Mouse (Mus musculus): ENCODE data around the gene Itprip. TPM values are rescaled to one million over a fixed set of nuclear protein-coding genes. Genes with fewer than 3 reads are reported as not detected.

The Itprip gene
- polyA plus RNA-seq (2015; fragmentation: Nextera tagmentation; extraction: Ambion mirVana), result 10.7 and 12.1 TPM in 2 replicates

DNA sequence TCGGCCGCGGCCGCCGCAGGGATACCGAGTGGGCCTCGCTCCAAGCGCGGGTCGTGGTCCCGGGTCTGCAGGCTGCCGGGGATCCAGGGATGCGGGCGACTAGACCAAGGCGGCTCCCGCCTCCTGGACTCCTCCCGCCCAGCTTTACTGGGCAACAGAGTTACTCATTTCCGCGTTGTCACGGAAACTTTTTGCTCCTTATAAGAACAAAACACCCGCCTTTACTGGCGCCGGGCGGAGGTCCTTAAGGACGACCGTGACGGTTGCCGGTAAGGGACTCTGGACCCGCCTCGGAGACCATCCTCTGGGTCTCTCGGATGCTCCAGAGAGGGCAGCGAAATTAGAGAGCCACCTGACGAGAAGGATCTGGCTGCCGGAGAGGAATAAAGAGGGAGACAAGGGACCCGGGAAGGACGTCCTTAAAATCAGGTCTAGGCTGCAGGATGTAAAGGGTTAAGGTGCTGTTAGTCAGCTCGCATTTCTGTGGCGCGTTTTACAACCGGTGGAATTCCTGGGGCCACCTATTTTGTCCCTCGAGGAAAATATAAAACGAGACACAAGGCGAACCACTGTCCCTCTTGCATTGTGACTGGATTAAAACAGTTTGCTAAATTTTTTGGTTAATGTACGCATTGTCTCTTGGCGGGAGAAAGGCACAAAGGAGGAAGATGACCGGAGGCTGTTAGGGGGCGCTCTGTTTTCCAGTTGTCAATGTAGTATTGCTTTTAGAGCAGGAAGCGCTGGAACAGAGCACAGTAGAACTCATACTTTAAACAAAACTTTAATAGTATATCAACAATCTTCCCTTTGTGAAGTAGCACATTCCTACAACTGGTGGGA, at the start of gene Itprip, which contains the start of gene Cfap43:
Gene Itprip (minus strand): TSS at position 174 of the 840 bp plus-strand sequence.
Gene Cfap43 (minus strand): TSS at position 162 of the 840 bp plus-strand sequence.
- DNase-seq (ENCODE audit: low spot score) (peak; percentile 96), ATAC-seq (replicated peaks; ENCODE audit: low FRiP score, low read depth) (peak; percentile 78)
- Histone ChIP-seq H3K9me3 (replicated peaks; ENCODE audit: low read length) (no peaks in the 10 kb centered on the region), H3K27me3 (ENCODE audit: insufficient read depth, low read length) (no peaks in the 10 kb centered on the region), H3K4me1 (replicated peaks; ENCODE audit: insufficient read depth, low read length) (no peaks in the 10 kb centered on the region), H3K4me3 (replicated peaks; ENCODE audit: low read depth, low read length) (peak within 1 kb of the TSS; percentile 84), H3K27ac (peak within 1 kb of the TSS; percentile 96), H3K9ac (ENCODE audit: low read depth, low read length) (peak within 1 kb of the TSS; percentile 81), H3K36me3 (ENCODE audit: insufficient read depth, low read length) (no peaks in the 10 kb centered on the region), H3K4me2 (ENCODE audit: low read length) (peak within 1 kb of the TSS; percentile 83)
- peak; percentile 65 for TF ChIP-seq CTCF (IDR thresholded peaks at IDR 0.05; ENCODE audit: low read depth)
- WGBS, result under 1% methylated on average over 48 of the region's 48 CpGs

DNA sequence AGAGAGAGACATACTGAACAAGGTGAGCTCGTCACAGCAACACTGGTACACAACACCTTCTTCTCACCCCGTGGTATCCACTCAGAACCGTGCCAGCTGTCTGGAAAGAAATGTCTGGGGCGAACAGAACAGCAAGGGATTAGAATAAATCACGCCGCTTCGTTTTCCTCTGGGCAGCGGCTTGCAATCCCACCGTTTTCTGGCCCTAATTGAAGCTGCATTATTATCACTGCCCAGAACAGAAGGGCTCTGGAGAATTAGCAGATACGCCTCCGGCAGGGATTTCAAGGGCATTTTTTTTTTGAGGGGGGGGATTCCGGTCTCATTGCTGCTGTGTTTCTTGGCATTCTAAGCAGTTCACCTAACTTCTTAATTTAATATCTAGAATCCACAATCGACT, 39.1 kb upstream of the Itprip start:
- TF ChIP-seq CTCF (IDR thresholded peaks at IDR 0.05; ENCODE audit: low read depth), result no peak
- DNase-seq (ENCODE audit: low spot score) (no peak), ATAC-seq (replicated peaks; ENCODE audit: low FRiP score, low read depth) (no peak)
- no peak overlapping the region for H3K27ac ChIP-seq
- H3K36me3 ChIP-seq (ENCODE audit: insufficient read depth, low read length), result no peaks in the 10 kb centered on the region
- no peak overlapping the region for H3K9ac ChIP-seq (ENCODE audit: low read depth, low read length)
- WGBS, result 77% methylated on average over 13 of the region's 13 CpGs
- H3K27me3 ChIP-seq (ENCODE audit: insufficient read depth, low read length), result no peaks in the 10 kb centered on the region
- H3K4me2 ChIP-seq (ENCODE audit: low read length), result no peak overlapping the region
- H3K4me1 ChIP-seq (replicated peaks; ENCODE audit: insufficient read depth, low read length), result no peaks in the 10 kb centered on the region
- no peaks in the 10 kb centered on the region for H3K9me3 ChIP-seq (replicated peaks; ENCODE audit: low read length)
- no peak overlapping the region for H3K4me3 ChIP-seq (replicated peaks; ENCODE audit: low read depth, low read length)

DNA sequence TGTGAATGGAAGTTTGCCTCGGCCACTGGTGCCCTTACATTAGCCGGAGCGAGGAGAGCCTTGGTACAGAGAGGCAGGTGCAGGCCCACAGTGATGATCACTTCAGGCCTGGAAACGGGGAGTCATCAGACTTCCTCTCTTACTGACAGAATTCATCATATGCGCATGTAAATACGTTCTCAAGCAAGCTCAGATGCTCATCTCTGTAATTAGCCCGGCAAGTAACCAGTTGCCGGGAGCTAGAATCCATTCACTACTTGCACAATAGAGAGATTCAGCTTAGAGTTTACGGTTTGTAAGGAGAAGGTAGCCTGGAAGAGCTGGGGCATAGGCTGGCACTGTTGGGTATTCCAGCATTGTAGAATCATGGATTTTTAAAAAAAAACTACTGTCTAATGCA, 34.1 kb upstream of the Itprip start:
- 82% methylated on average over 9 of the region's 9 CpGs for WGBS
- no peak for ATAC-seq (replicated peaks; ENCODE audit: low FRiP score, low read depth)
- no peaks in the 10 kb centered on the region for H3K4me1 ChIP-seq (replicated peaks; ENCODE audit: insufficient read depth, low read length)

DNA sequence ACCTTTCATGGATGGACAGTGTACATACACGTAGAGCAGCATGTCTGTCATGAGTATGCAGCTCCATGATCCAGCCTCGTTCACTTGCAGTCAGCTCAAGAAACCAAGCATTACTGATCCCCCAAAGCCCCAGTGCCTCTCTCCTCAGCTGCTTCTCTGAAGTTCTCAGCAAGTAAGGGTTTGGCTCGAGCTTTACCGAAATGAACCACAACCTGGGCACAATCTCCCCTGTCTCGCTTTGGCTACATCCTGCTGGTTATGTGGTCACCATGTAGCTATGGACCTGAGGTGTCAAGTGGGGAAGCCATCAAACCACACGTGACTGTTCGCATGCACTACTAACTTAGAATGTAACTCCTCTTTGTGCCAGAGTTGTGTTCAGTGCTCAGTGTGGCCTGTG, 31.8 kb upstream of the Itprip start:
- no peak overlapping the region for H3K4me3 ChIP-seq (replicated peaks; ENCODE audit: low read depth, low read length)
- ATAC-seq (replicated peaks; ENCODE audit: low FRiP score, low read depth) (no peak), DNase-seq (ENCODE audit: low spot score) (no peak)
- no peak for TF ChIP-seq CTCF (IDR thresholded peaks at IDR 0.05; ENCODE audit: low read depth)
- no peaks in the 10 kb centered on the region for H3K36me3 ChIP-seq (ENCODE audit: insufficient read depth, low read length)
- no peaks in the 10 kb centered on the region for H3K27me3 ChIP-seq (ENCODE audit: insufficient read depth, low read length)
- no peak overlapping the region for H3K27ac ChIP-seq
- H3K4me2 ChIP-seq (ENCODE audit: low read length), result no peak overlapping the region
- H3K4me1 ChIP-seq (replicated peaks; ENCODE audit: insufficient read depth, low read length), result no peaks in the 10 kb centered on the region
- no peak overlapping the region for H3K9ac ChIP-seq (ENCODE audit: low read depth, low read length)
- 86% methylated on average over 7 of the region's 7 CpGs for WGBS
- no peaks in the 10 kb centered on the region for H3K9me3 ChIP-seq (replicated peaks; ENCODE audit: low read length)

More for the DNA sequence above, 34.1 kb upstream of the Itprip start:
- TF ChIP-seq CTCF (IDR thresholded peaks at IDR 0.05; ENCODE audit: low read depth), result no peak
- Histone ChIP-seq H3K9me3 (replicated peaks; ENCODE audit: low read length) (no peaks in the 10 kb centered on the region), H3K27me3 (ENCODE audit: insufficient read depth, low read length) (no peaks in the 10 kb centered on the region), H3K4me2 (ENCODE audit: low read length) (no peak overlapping the region), H3K9ac (ENCODE audit: low read depth, low read length) (no peak overlapping the region), H3K36me3 (ENCODE audit: insufficient read depth, low read length) (no peaks in the 10 kb centered on the region), H3K4me3 (replicated peaks; ENCODE audit: low read depth, low read length) (no peak overlapping the region), H3K27ac (no peak overlapping the region)
- no peak for DNase-seq (ENCODE audit: low spot score)

DNA sequence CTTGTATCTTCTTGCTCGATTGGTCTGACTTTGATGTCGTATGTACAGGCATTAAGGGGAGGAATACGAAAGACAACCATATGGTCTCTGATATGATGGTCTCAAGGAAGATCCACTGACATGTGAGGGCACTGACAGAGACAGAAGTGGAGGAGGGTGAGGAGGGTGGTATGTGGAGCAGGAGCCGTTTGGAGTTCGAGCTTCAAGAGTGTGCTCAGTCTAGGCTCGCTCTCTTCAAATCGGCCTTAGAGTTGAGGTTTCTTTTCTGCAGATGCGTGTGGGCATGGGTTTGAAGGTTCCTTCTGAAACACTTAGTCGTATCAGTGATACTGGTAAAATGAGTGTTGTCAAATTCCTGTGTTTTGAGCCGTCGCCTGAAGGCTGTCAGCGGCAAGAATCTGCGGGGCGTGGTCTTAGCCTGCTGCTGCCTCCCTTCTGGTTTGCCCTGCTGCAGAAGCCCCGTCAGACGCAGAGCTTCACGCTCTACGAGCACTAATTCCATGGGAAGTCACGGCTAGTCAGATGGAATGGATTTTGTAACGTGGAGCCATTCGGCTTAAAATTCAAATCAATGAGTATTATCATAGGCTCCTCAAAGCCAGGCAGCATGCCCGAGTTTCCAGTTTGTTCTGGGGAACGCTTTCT, 27.8 kb upstream of the Itprip start:
- no peak for ATAC-seq (replicated peaks; ENCODE audit: low FRiP score, low read depth)
- Histone ChIP-seq H3K4me3 (replicated peaks; ENCODE audit: low read depth, low read length) (no peak overlapping the region), H3K36me3 (ENCODE audit: insufficient read depth, low read length) (no peaks in the 10 kb centered on the region)

DNA sequence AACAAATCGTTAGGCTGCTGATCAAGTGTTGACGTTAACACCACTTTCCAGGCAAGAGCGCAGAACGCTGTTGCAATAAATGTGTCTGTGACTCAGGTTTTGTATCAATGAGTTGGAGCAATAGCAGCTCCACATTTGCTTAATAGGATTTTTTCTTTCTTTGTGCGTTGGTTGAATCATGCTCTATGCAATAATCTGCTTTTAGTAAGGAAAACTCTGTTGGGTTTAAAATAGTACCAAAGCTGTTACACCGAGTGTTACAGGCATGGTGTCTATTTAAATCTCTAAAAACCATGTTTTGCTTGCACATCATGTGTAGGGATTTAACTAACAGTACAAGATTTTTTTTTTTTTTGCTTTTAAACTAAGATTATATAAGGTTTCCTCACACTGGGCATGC, 20.3 kb upstream of the Itprip start:
- Histone ChIP-seq H3K4me1 (replicated peaks; ENCODE audit: insufficient read depth, low read length) (peaks cover 6% of the 10 kb centered on the region; the same call in 1 of the 2 replicates), H3K9ac (ENCODE audit: low read depth, low read length) (no peak overlapping the region), H3K4me3 (replicated peaks; ENCODE audit: low read depth, low read length) (no peak overlapping the region), H3K27ac (no peak overlapping the region), H3K36me3 (ENCODE audit: insufficient read depth, low read length) (no peaks in the 10 kb centered on the region), H3K9me3 (replicated peaks; ENCODE audit: low read length) (no peaks in the 10 kb centered on the region), H3K27me3 (ENCODE audit: insufficient read depth, low read length) (no peaks in the 10 kb centered on the region), H3K4me2 (ENCODE audit: low read length) (no peak overlapping the region)
- WGBS, result 81% methylated on average over 6 of the region's 6 CpGs
- no peak for ATAC-seq (replicated peaks; ENCODE audit: low FRiP score, low read depth)
- no peak for DNase-seq (ENCODE audit: low spot score)
- TF ChIP-seq CTCF (IDR thresholded peaks at IDR 0.05; ENCODE audit: low read depth), result no peak

More for the DNA sequence above, 27.8 kb upstream of the Itprip start:
- H3K9ac ChIP-seq (ENCODE audit: low read depth, low read length), result no peak overlapping the region
- H3K9me3 ChIP-seq (replicated peaks; ENCODE audit: low read length), result no peaks in the 10 kb centered on the region
- peak overlapping the region; percentile 29 for H3K4me2 ChIP-seq (ENCODE audit: low read length)
- TF ChIP-seq CTCF (IDR thresholded peaks at IDR 0.05; ENCODE audit: low read depth), result no peak
- 38% methylated on average over 23 of the region's 23 CpGs for WGBS
- no peak overlapping the region for H3K27ac ChIP-seq
- H3K4me1 ChIP-seq (replicated peaks; ENCODE audit: insufficient read depth, low read length), result no peaks in the 10 kb centered on the region
- no peaks in the 10 kb centered on the region for H3K27me3 ChIP-seq (ENCODE audit: insufficient read depth, low read length)
- peak; percentile 61 for DNase-seq (ENCODE audit: low spot score)

All from kidney, postnatal 0 days (tissue).